Mouse (Mus musculus) olfactory bulb, adult 2 months (tissue): ENCODE data around the gene Slc35b1.

Source experiments
- CTCF ChIP-seq: fragments of 200-500 bp; IDR thresholded peaks from 2 replicates; pipeline ENCODE4 v1.5.1; 2012; ENCODE audit warnings: low read depth, mild to moderate bottlenecking, low read length, moderate library complexity; ENCODE audit not compliant: insufficient read depth
- POLR2A ChIP-seq: fragments of 200-500 bp; IDR thresholded peaks from 2 replicates; pipeline ENCODE4 v1.6.1; 2012; ENCODE audit warnings: mild to moderate bottlenecking, low read depth, low read length, moderate library complexity; ENCODE audit not compliant: insufficient read depth

DNA sequence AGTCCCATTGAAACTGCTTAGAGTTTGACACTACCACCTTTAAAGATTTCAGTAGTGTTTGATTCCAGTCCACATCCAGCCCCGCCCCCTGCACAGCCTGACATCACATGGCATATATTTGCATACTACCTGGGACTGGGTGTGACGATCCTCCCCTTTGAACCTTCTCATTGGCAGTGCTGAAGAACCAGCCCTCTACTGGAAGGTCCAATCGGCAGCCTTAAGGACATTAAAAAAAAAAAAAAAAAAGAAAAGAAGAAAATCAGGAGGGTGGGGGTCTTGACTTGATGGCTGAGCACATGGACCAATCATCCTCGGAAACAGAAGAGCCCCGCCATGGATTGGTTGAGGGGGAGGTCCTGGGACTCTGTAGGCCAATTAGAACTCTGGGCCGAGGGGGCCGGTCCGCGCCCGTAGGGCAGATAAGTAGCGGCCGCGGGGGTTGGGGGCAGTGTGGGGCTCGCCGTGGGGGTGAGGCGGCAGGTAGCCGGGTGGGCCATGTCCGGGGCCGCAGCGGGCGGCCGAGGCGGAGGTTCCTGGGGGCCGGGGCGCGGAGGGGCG is 47.8 kb upstream of the Slc35b1 start, which contains the start of gene Fam117a:
- TF ChIP-seq CTCF (no peak), POLR2A (peak; percentile 37; the same call in 1 of the 2 replicates)
